Mouse (Mus musculus) ES-E14 (cell line): Measurements from ENCODE around the gene Peg12. TPM values are rescaled to one million over a fixed set of nuclear protein-coding genes. Genes with fewer than 3 reads are reported as not detected.
A peak's percentile ranks its signal among the peaks of the same experiment; 100 is the strongest.

Experiments used
- DNase-seq: peaks from one replicate; pipeline ENCODE4 v3.0.0-alpha.2; 2013; ENCODE audit warnings: low read depth, low spot score
- H3K27ac ChIP-seq: 2 replicates; pipeline ENCODE4 v1.5.1; 2012; ENCODE audit warnings: low read depth, mild to moderate bottlenecking, low read length, moderate library complexity, mixed read lengths; ENCODE audit not compliant: poor library complexity, insufficient read depth, severe bottlenecking
- H3K36me3 ChIP-seq: 2 replicates; pipeline ENCODE4 v1.6.1; 2012; ENCODE audit warnings: mild to moderate bottlenecking, low read length, moderate library complexity, mixed read lengths; ENCODE audit not compliant: control insufficient read depth, poor library complexity, insufficient read depth, severe bottlenecking
- H3K4me1 ChIP-seq, 2 experiments: fragments of 150-350 bp in 1 of 2; sonication (generic) in 1 of 2; 2 replicates each; pipeline ENCODE4 v1.6.1; 2012; ENCODE audit warnings: low read length in 2 of 2, mild to moderate bottlenecking in 1 of 2, mixed read lengths in 1 of 2; ENCODE audit not compliant: control insufficient read depth in 2 of 2, insufficient read depth in 2 of 2, poor library complexity in 1 of 2
- H3K4me3 ChIP-seq, 2 experiments: fragments of 150-350 bp in 1 of 2; sonication (generic) in 1 of 2; 2 replicates each; pipeline ENCODE4 v1.5.1; 2012; ENCODE audit warnings: low read length in 2 of 2, low read depth in 1 of 2, mild to moderate bottlenecking in 1 of 2, mixed read lengths in 1 of 2; ENCODE audit not compliant: insufficient read depth in 1 of 2, poor library complexity in 1 of 2, severe bottlenecking in 1 of 2
- H3K9ac ChIP-seq: 2 replicates; pipeline ENCODE4 v1.6.1; 2012; ENCODE audit warnings: low read depth, mild to moderate bottlenecking, low read length, mixed read lengths; ENCODE audit not compliant: poor library complexity, insufficient read depth, severe bottlenecking
- H3K9me3 ChIP-seq: fragments of 150-350 bp; sonication (generic); 2 replicates; pipeline ENCODE4 v1.6.1; 2012; ENCODE audit warnings: low read depth, mild to moderate bottlenecking, low read length; ENCODE audit not compliant: control insufficient read depth, insufficient read depth
- CHD2 ChIP-seq: IDR thresholded peaks from 2 replicates; pipeline ENCODE4 v1.6.1; 2014; ENCODE audit warnings: mild to moderate bottlenecking, low read depth, low read length, inconsistent platforms
- HCFC1 ChIP-seq: IDR thresholded peaks from 2 replicates; pipeline ENCODE4 v1.6.1; 2012; ENCODE audit warnings: low read length, inconsistent platforms, borderline replicate concordance; ENCODE audit not compliant: insufficient read depth
- MAFK ChIP-seq: IDR thresholded peaks from 2 replicates; pipeline ENCODE4 v1.6.1; 2014; ENCODE audit warnings: mild to moderate bottlenecking, low read depth, low read length, inconsistent platforms; ENCODE audit not compliant: insufficient read depth
- ZC3H11A ChIP-seq: IDR thresholded peaks from 2 replicates; pipeline ENCODE4 v1.6.1; 2012; ENCODE audit warnings: low read depth, mild to moderate bottlenecking, inconsistent platforms, low read length, borderline replicate concordance
- ZNF384 ChIP-seq: IDR thresholded peaks from 2 replicates; pipeline ENCODE4 v1.6.1; 2012; ENCODE audit warnings: low read depth, low read length, inconsistent platforms
- in situ Hi-C, 2 experiments: fragments of 600-800 bp; cut with MboI; formaldehyde crosslinking; loops; one replicate each; pipeline ENCODE4 v1.15.1; 2025; ENCODE audit warnings: low sequenced_read_pairs in 2 of 2, inconsistent platforms in 1 of 2; ENCODE audit not compliant: unreplicated experiment in 2 of 2
- total RNA-seq: library from RNA; depleted of rRNA; stranded (reverse); fragments of 300-350 nt; gene quantifications from 2 replicates; pipeline ENCODE4 v1.2.3, GENCODE M21; 2012

The Peg12 gene
- total RNA-seq, 1 experiment, result 2.8 TPM

- TF ChIP-seq ZC3H11A, result no peak
- no peak for TF ChIP-seq MAFK
- TF ChIP-seq HCFC1, result no peak
- no peak for TF ChIP-seq ZNF384
- no peak for TF ChIP-seq CHD2
- no peak for DNase-seq
- in situ Hi-C loops, result no loop called here
- no peak overlapping the region for H3K4me3 ChIP-seq
- no peak overlapping the region for H3K9ac ChIP-seq
- no peaks in the 10 kb centered on the region for H3K36me3 ChIP-seq
- no peak overlapping the region for H3K27ac ChIP-seq
- peaks cover 0 to 7% of the 10 kb centered on the region in 2 experiments; a peak in 1 of 4 replicates for H3K4me1 ChIP-seq
- no peaks in the 10 kb centered on the region for H3K9me3 ChIP-seq
Observed at GRCm38 (mm10) chr7:62423210-62423609, 41.1 kb downstream of the Peg12 start.

- Histone ChIP-seq H3K36me3 (no peaks in the 10 kb centered on the region), H3K4me1 (peaks cover 0 to 7% of the 10 kb centered on the region in 2 experiments; a peak in 1 of 4 replicates), H3K9me3 (no peaks in the 10 kb centered on the region), H3K27ac (no peak overlapping the region), H3K9ac (no peak overlapping the region), H3K4me3 (peak overlapping the region; percentile 47 to 53; a peak in 3 of 4 replicates)
- no peak for TF ChIP-seq ZC3H11A
- TF ChIP-seq CHD2, result no peak
- TF ChIP-seq HCFC1, result no peak
- TF ChIP-seq MAFK, result no peak
- no peak for TF ChIP-seq ZNF384
- in situ Hi-C loops, result no loop called here
- DNase-seq, result no peak
Observed at GRCm38 (mm10) chr7:62420566-62420965, 43.7 kb downstream of the Peg12 start.

- H3K4me1 ChIP-seq, result peaks cover 0 to 7% of the 10 kb centered on the region in 2 experiments; a peak in 1 of 4 replicates
- in situ Hi-C loops, result no loop called here
- peak within 1 kb of the TSS; percentile 81 to 96 for H3K4me3 ChIP-seq
- H3K27ac ChIP-seq, result peak within 1 kb of the TSS; percentile 14; the same call in 1 of the 2 replicates
- peak; percentile 87 for TF ChIP-seq HCFC1
- TF ChIP-seq ZNF384, result no peak
- peak within 1 kb of the TSS; percentile 94 for H3K9ac ChIP-seq
- no peaks in the 10 kb centered on the region for H3K9me3 ChIP-seq
- peak; percentile 90 for DNase-seq
- no peaks in the 10 kb centered on the region for H3K36me3 ChIP-seq
Observed at GRCm38 (mm10) chr7:62419493-62420360, 44.6 kb downstream of the Peg12 start, which contains the start of gene Mkrn3. Mkrn3 (minus strand) TSS chr7:62420139.

- Histone ChIP-seq H3K27ac (no peak overlapping the region), H3K4me3 (peak overlapping the region; percentile 81 to 96), H3K4me1 (peaks cover 0 to 7% of the 10 kb centered on the region in 2 experiments; a peak in 1 of 4 replicates), H3K36me3 (no peaks in the 10 kb centered on the region), H3K9ac (peak overlapping the region; percentile 94), H3K9me3 (no peaks in the 10 kb centered on the region)
- no peak for TF ChIP-seq CHD2
- no peak for TF ChIP-seq ZNF384
- TF ChIP-seq HCFC1, result no peak
- no peak for TF ChIP-seq ZC3H11A
- no peak for TF ChIP-seq MAFK
- in situ Hi-C loops, result no loop called here
- DNase-seq, result no peak
Observed at GRCm38 (mm10) chr7:62419105-62419492, 45.2 kb downstream of the Peg12 start.
